Mouse (Mus musculus): Measurements from ENCODE around the gene Erbin. TPM values are rescaled to one million over a fixed set of nuclear protein-coding genes. Genes with fewer than 3 reads are reported as not detected.

Erbin gene
- polyA plus RNA-seq (2015; fragmentation: Nextera tagmentation; extraction: Ambion mirVana), result 17.9 and 18.5 TPM in 2 replicates

DNA sequence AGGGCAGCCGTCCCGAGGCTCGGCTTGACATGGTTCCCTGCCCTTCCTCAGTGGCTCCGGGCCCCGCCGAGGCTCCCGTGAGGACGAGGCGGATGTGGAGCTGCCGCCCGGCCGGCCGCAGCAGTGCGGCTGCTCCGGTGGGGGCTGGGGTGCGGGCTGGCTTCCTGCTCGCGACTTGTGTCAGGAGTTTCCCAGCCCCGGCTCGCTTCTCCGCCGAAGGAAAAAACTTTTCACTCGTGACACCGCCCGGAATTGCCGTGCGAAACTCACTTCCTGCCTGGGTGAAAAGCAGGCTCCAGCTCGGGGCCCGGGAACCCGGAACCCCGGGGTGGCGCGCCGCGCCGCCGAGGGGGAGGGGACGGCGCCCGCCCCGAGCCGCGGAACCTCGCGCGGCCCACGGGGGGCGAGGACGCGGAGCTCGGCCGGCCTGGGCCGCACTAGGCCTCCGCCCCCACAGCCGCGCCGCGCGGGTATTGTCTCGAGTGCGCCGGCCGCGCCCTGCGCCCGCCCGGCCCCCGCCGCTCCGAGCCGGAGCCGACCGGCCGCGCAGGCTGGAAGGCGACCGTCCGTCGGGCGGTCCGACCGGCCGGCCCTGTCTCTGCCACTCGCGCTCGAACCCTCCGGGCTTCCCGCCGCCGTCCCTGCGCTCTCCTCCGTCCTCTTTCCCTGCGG is at the start of gene Erbin:
Erbin (minus strand) TSS at position 254 of the 672 bp plus-strand sequence.
- ATAC-seq (ENCODE audit: insufficient read depth, low FRiP score, low read depth), result peak; percentile 69
- no peaks in the 10 kb centered on the region for H3K9me3 ChIP-seq
- under 1% methylated on average over 69 of the region's 93 CpGs for WGBS
- H3K27me3 ChIP-seq (replicated peaks), result no peaks in the 10 kb centered on the region
- peaks cover 16% of the 10 kb centered on the region for H3K4me1 ChIP-seq
- peak within 1 kb of the TSS; percentile 100 for H3K27ac ChIP-seq
- H3K9ac ChIP-seq, result peak within 1 kb of the TSS; percentile 100
- peak within 1 kb of the TSS; percentile 78 for H3K4me2 ChIP-seq
- H3K4me3 ChIP-seq (replicated peaks), result peak within 1 kb of the TSS; percentile 86
- H3K36me3 ChIP-seq, result no peaks in the 10 kb centered on the region

- 63% methylated on average over 6 of the region's 6 CpGs for WGBS
- no peak overlapping the region for H3K4me2 ChIP-seq
- no peak overlapping the region for H3K4me3 ChIP-seq (replicated peaks)
- no peak overlapping the region for H3K27ac ChIP-seq
- H3K4me1 ChIP-seq, result peaks cover 6% of the 10 kb centered on the region; the same call in 1 of the 2 replicates
- H3K36me3 ChIP-seq, result no peaks in the 10 kb centered on the region
- H3K9me3 ChIP-seq, result no peaks in the 10 kb centered on the region
- no peaks in the 10 kb centered on the region for H3K27me3 ChIP-seq (replicated peaks)
- H3K9ac ChIP-seq, result no peak overlapping the region
- no peak for ATAC-seq (ENCODE audit: insufficient read depth, low FRiP score, low read depth)
Observed at GRCm38 (mm10) chr13:103969912-103970311, 49.6 kb upstream of the Erbin start.

DNA sequence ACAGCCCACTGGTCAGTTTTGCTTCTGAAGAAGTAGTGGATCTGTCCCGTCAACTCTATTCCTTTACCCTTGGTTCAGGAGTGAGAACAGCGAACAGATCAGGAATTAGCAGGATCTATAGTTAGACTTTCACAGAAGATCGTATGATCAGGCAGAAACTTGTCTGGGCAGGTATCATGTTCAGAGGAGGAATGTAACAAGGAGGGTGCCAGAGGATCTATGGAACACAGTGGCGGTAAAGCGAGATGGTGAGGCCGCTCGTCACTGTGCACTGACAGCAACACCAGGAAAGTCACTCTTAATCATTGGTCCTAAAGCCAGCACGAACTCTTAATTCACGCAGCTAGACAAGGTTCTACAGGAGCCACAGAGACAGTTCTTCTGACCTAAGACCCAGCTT is 47.7 kb upstream of the Erbin start:
- 84% methylated on average over 9 of the region's 9 CpGs for WGBS
- Histone ChIP-seq H3K27me3 (replicated peaks) (no peaks in the 10 kb centered on the region), H3K9me3 (no peaks in the 10 kb centered on the region), H3K27ac (no peak overlapping the region), H3K9ac (no peak overlapping the region), H3K4me2 (no peak overlapping the region), H3K4me3 (replicated peaks) (no peak overlapping the region), H3K4me1 (peaks cover 5% of the 10 kb centered on the region; the same call in 1 of the 2 replicates), H3K36me3 (no peaks in the 10 kb centered on the region)
- no peak for ATAC-seq (ENCODE audit: insufficient read depth, low FRiP score, low read depth)

DNA sequence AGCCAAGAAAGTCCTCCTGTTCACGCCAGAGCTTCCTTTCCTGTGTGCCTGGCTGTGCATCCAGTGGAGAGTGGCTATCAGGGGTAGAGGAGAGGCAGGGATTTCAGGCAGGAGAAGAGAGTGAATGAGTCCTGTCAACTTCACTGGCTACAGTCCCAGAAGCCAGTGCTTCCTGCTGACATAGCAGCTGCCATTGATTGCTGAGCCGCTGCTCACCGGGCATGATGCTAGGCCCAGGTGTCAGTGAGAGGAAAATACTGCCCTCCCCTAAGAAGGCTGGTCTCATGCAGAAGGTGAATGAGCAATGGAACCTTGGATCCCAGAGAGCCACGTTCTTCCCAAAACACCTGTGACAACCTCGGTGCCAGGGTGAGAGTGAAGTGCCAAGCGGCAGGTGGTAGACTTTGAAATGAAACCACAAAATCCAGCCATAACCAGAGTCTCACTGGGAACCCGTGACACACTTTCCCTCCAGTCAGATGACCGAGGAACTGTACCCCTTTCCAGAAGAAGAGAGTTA is 46.4 kb upstream of the Erbin start:
- no peak for ATAC-seq (ENCODE audit: insufficient read depth, low FRiP score, low read depth)
- 84% methylated on average over 8 of the region's 8 CpGs for WGBS

GRCm38 (mm10) chr13:103965187-103965586 is 44.9 kb upstream of the Erbin start:
- no peak for ATAC-seq (ENCODE audit: insufficient read depth, low FRiP score, low read depth)
- Histone ChIP-seq H3K4me3 (replicated peaks) (no peak overlapping the region), H3K4me2 (no peak overlapping the region), H3K9me3 (no peaks in the 10 kb centered on the region), H3K27me3 (replicated peaks) (no peaks in the 10 kb centered on the region), H3K4me1 (peaks cover 9% of the 10 kb centered on the region; the same call in 1 of the 2 replicates), H3K36me3 (no peaks in the 10 kb centered on the region), H3K27ac (no peak overlapping the region), H3K9ac (no peak overlapping the region)
- 86% methylated on average over 2 of the region's 2 CpGs for WGBS

More for the DNA sequence above, 46.4 kb upstream of the Erbin start:
- no peaks in the 10 kb centered on the region for H3K27me3 ChIP-seq (replicated peaks)
- H3K4me3 ChIP-seq (replicated peaks), result no peak overlapping the region
- H3K4me2 ChIP-seq, result no peak overlapping the region
- no peak overlapping the region for H3K9ac ChIP-seq
- no peaks in the 10 kb centered on the region for H3K9me3 ChIP-seq
- H3K36me3 ChIP-seq, result no peaks in the 10 kb centered on the region
- peaks cover 5% of the 10 kb centered on the region; the same call in 1 of the 2 replicates for H3K4me1 ChIP-seq
- H3K27ac ChIP-seq, result no peak overlapping the region

DNA sequence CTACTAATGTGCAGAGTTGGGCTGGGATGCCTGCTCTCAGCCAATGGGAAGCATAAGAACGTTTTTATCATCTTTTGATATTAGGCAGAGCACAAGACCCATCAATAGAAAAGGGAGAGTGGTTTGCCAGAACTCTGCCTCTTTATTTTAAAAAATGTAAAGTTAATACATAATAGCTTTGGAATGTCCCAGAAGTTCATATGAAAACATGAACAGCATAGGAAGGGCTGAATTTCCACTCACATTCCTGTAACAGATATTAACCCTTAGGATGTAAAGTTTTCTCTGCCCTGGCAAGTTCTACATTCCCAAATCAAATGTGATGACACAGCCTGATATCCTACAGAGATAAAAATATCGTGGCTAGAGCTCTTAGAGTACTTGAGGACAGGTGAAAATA is 42.8 kb upstream of the Erbin start:
- no peak overlapping the region for H3K4me2 ChIP-seq
- no peak overlapping the region for H3K27ac ChIP-seq
- WGBS, result 34% methylated on average over 2 of the region's 2 CpGs
- H3K4me1 ChIP-seq, result peaks cover 9% of the 10 kb centered on the region; the same call in 1 of the 2 replicates
- H3K9ac ChIP-seq, result no peak overlapping the region
- H3K9me3 ChIP-seq, result no peaks in the 10 kb centered on the region
- no peaks in the 10 kb centered on the region for H3K27me3 ChIP-seq (replicated peaks)
- H3K36me3 ChIP-seq, result no peaks in the 10 kb centered on the region
- ATAC-seq (ENCODE audit: insufficient read depth, low FRiP score, low read depth), result peak; percentile 67; the same call in 1 of the 2 replicates
- no peak overlapping the region for H3K4me3 ChIP-seq (replicated peaks)

GRCm38 (mm10) chr13:103959841-103960240 is 39.5 kb upstream of the Erbin start:
- peaks cover 9% of the 10 kb centered on the region; the same call in 1 of the 2 replicates for H3K4me1 ChIP-seq
- ATAC-seq (ENCODE audit: insufficient read depth, low FRiP score, low read depth), result no peak
- WGBS, result 57% methylated on average over 5 of the region's 5 CpGs
- H3K9me3 ChIP-seq, result no peaks in the 10 kb centered on the region
- H3K36me3 ChIP-seq, result no peaks in the 10 kb centered on the region
- H3K27me3 ChIP-seq (replicated peaks), result no peaks in the 10 kb centered on the region
- no peak overlapping the region for H3K9ac ChIP-seq
- no peak overlapping the region for H3K4me3 ChIP-seq (replicated peaks)
- H3K27ac ChIP-seq, result no peak overlapping the region
- H3K4me2 ChIP-seq, result no peak overlapping the region

GRCm38 (mm10) chr13:103958607-103959123 is 38.4 kb upstream of the Erbin start:
- H3K9ac ChIP-seq, result no peak overlapping the region
- no peak overlapping the region for H3K4me3 ChIP-seq (replicated peaks)
- no peak overlapping the region for H3K27ac ChIP-seq
- H3K4me2 ChIP-seq, result no peak overlapping the region
- H3K9me3 ChIP-seq, result no peaks in the 10 kb centered on the region
- no peaks in the 10 kb centered on the region for H3K27me3 ChIP-seq (replicated peaks)
- ATAC-seq (ENCODE audit: insufficient read depth, low FRiP score, low read depth), result no peak
- H3K4me1 ChIP-seq, result peaks cover 7% of the 10 kb centered on the region; the same call in 1 of the 2 replicates
- 81% methylated on average over 9 of the region's 9 CpGs for WGBS
- H3K36me3 ChIP-seq, result no peaks in the 10 kb centered on the region

DNA sequence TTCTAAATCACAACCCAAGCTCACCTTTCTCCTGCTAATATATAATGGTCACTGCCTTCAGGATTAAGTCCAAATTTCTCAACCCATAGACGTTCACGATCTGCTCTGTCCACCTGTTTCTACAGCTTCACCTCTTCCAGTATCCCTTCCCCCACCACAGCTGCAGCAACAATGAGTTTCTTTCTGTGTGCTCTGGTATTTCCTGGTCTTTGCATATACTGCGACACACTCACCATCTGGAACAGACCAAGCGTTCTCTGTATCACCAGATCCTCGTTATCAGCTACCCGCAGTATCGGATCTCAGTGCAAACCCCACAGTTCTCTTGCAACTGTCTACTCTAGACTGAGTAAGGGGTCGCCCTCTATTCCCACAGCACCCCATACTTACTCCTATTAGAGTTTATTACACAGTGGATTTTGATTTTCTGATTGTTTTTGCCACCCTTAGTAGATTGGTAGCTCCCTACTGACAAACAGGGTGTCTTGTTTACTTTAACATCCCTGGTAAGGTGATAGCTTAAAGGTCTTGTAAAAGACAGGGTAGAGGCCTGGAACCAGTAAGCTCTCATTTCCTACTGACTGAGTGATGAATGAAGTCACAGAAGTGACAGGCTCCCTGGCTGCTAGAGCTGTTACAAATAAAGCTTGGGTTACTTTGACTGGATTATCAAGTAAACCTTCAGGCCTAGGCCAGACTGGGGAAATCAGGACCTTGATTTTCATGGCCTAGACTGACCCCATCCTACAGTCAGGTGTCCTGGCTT is 37.0 kb upstream of the Erbin start:
- peaks cover 7% of the 10 kb centered on the region; the same call in 1 of the 2 replicates for H3K4me1 ChIP-seq
- ATAC-seq (ENCODE audit: insufficient read depth, low FRiP score, low read depth), result peak; percentile 68
- no peaks in the 10 kb centered on the region for H3K36me3 ChIP-seq
- no peak overlapping the region for H3K4me2 ChIP-seq
- 42% methylated on average over 8 of the region's 8 CpGs for WGBS
- H3K4me3 ChIP-seq (replicated peaks), result no peak overlapping the region
- no peaks in the 10 kb centered on the region for H3K9me3 ChIP-seq
- no peak overlapping the region for H3K9ac ChIP-seq
- H3K27me3 ChIP-seq (replicated peaks), result no peaks in the 10 kb centered on the region
- H3K27ac ChIP-seq, result peak overlapping the region; percentile 35; the same call in 1 of the 2 replicates

DNA sequence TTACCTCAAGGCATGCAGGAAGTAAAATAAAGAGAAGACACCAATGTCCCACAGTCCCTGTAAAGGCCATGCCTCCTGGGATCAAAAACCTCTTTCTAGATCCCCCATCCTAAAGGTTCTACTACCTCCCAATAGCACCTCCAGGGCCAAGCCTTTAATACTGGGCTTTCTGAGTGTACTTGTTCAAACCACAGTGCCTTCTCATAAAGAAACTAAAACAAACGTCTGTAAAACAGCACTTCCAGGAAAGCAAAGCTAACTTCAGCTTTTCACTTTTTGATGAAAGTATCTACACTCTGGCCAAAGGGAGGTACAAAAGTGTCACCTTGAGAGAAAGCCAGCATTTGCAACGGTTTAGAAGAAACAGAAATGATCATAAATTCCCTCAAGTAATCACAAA is 35.3 kb upstream of the Erbin start:
- H3K9ac ChIP-seq, result no peak overlapping the region
- no peaks in the 10 kb centered on the region for H3K36me3 ChIP-seq
- WGBS, result 39% methylated on average over 2 of the region's 2 CpGs
- ATAC-seq (ENCODE audit: insufficient read depth, low FRiP score, low read depth), result no peak
- no peak overlapping the region for H3K4me3 ChIP-seq (replicated peaks)
- H3K27ac ChIP-seq, result no peak overlapping the region
- no peaks in the 10 kb centered on the region for H3K27me3 ChIP-seq (replicated peaks)
- no peak overlapping the region for H3K4me2 ChIP-seq
- H3K9me3 ChIP-seq, result no peaks in the 10 kb centered on the region
- peaks cover 7% of the 10 kb centered on the region; the same call in 1 of the 2 replicates for H3K4me1 ChIP-seq

- Histone ChIP-seq H3K36me3 (no peaks in the 10 kb centered on the region), H3K4me3 (replicated peaks) (no peak overlapping the region), H3K27me3 (replicated peaks) (no peaks in the 10 kb centered on the region), H3K9ac (no peak overlapping the region), H3K4me2 (no peak overlapping the region), H3K9me3 (no peaks in the 10 kb centered on the region), H3K4me1 (no peaks in the 10 kb centered on the region), H3K27ac (no peak overlapping the region)
- ATAC-seq (ENCODE audit: insufficient read depth, low FRiP score, low read depth), result no peak
- WGBS, result 78% methylated on average over 7 of the region's 7 CpGs
Observed at GRCm38 (mm10) chr13:103951393-103951792, 31.1 kb upstream of the Erbin start.

GRCm38 (mm10) chr13:103940796-103941195 is 20.5 kb upstream of the Erbin start:
- H3K9me3 ChIP-seq, result no peaks in the 10 kb centered on the region
- H3K9ac ChIP-seq, result no peak overlapping the region
- no peak overlapping the region for H3K4me2 ChIP-seq
- H3K4me3 ChIP-seq (replicated peaks), result no peak overlapping the region
- H3K4me1 ChIP-seq, result no peaks in the 10 kb centered on the region
- no peaks in the 10 kb centered on the region for H3K36me3 ChIP-seq
- H3K27me3 ChIP-seq (replicated peaks), result no peaks in the 10 kb centered on the region
- no peak overlapping the region for H3K27ac ChIP-seq
- 54% methylated on average over 2 of the region's 2 CpGs for WGBS
- ATAC-seq (ENCODE audit: insufficient read depth, low FRiP score, low read depth), result no peak
